Mouse (Mus musculus): ENCODE data around the gene Gng2. TPM values are rescaled to one million over a fixed set of nuclear protein-coding genes. Genes with fewer than 3 reads are reported as not detected.

Gng2 gene
- polyA plus RNA-seq, 1 experiment from 2014 or later: 77.6 TPM

DNA sequence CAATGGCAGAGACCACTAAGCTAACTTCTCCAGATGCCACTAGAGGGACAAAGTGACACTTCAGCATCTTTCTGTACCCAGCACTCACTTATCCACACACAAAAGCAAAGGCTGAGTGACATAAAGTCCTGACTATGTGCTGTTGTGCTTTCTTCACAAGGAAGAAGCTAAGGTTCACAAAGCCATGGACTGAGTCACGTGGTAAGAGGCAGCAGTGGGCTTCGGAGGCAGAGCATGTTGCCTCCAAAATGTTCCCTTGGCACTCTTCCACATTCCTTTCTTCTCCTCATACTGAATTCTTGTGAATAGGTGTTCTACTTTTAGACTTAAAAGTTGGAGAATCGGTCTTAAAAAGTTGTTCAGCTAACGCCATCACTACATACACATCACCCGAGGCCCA is 3.0 kb downstream of the Gng2 start:
- H3K36me3 ChIP-seq: no peaks in the 10 kb centered on the region
- no peak overlapping the region for H3K27ac ChIP-seq
- peak overlapping the region; percentile 51 for H3K4me2 ChIP-seq (replicated peaks)
- ATAC-seq (ENCODE audit: insufficient number of reproducible peaks, insufficient read depth, low FRiP score, low TSS enrichment): no peak
- H3K4me3 ChIP-seq: peak overlapping the region; percentile 35
- no peak overlapping the region for H3K9ac ChIP-seq
- no peaks in the 10 kb centered on the region for H3K9me3 ChIP-seq
- WGBS: 69% methylated on average over 5 of the region's 5 CpGs
- no peaks in the 10 kb centered on the region for H3K27me3 ChIP-seq
- H3K4me1 ChIP-seq: peaks cover 33% of the 10 kb centered on the region

DNA sequence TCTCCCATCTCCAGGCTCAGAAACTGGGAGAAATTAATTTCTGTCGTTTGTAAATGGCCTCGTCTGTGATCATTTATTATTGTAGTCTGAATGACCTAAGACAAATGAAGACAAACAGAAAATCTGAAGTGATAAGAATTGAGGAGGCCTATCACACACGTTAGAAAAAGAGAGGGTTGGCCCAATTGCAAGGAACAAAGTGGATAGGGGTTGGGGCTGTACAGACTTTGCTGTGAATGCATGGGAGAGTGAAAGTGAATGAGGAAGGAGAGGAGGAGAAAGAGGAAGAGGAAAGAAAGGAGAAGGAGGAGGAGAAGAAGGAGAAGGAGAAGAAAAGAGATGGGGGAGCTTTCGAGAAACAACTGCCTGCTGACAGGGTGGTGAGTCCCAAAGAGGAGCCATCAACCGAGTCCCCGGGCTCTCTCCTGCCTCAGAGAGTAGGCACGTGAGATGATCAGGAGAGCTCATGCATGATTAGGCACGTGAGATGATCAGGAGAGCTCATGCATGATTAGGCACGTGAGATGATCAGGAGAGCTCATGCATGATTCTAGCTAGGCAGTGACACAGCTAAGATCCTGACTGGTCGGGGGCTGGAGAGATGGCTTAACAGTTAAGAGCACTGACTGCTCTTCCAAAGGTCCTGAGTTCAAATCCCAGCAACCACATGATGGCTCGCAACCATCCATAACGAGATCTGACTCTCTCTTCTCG is 5.0 kb downstream of the Gng2 start:
- H3K4me2 ChIP-seq (replicated peaks): no peak overlapping the region
- H3K9me3 ChIP-seq: no peaks in the 10 kb centered on the region
- no peak for ATAC-seq (ENCODE audit: insufficient number of reproducible peaks, insufficient read depth, low FRiP score, low TSS enrichment)
- 83% methylated on average over 13 of the region's 13 CpGs for WGBS
- H3K4me3 ChIP-seq: no peak overlapping the region
- no peak overlapping the region for H3K27ac ChIP-seq
- no peaks in the 10 kb centered on the region for H3K36me3 ChIP-seq
- H3K27me3 ChIP-seq: no peaks in the 10 kb centered on the region
- no peak overlapping the region for H3K9ac ChIP-seq
- peaks cover 42% of the 10 kb centered on the region for H3K4me1 ChIP-seq

DNA sequence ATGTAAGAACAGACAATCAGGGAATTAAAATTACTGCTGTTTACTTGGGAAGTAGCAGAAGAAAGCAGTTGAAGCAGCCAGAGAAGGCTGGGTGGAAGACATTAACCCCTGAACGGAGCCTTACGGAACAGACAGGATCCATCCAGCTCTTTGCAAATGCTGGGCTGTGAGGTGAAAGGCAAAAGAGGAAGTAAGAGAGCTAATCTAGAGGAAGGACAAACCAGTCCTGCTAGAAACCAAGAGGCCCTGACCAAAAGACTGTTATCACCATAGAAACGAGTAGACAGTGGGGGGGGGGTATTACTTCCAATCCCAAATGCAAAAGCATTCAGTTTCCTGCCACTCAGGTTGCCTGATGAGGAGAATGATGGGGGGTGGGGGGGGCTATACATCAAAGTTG is 6.6 kb downstream of the Gng2 start:
- Histone ChIP-seq H3K27me3 (no peaks in the 10 kb centered on the region), H3K4me2 (replicated peaks) (no peak overlapping the region), H3K9me3 (no peaks in the 10 kb centered on the region), H3K9ac (no peak overlapping the region), H3K36me3 (no peaks in the 10 kb centered on the region), H3K4me3 (no peak overlapping the region), H3K27ac (no peak overlapping the region), H3K4me1 (peaks cover 40% of the 10 kb centered on the region)
- no peak for ATAC-seq (ENCODE audit: insufficient number of reproducible peaks, insufficient read depth, low FRiP score, low TSS enrichment)
- 56% methylated on average over 3 of the region's 3 CpGs for WGBS

DNA sequence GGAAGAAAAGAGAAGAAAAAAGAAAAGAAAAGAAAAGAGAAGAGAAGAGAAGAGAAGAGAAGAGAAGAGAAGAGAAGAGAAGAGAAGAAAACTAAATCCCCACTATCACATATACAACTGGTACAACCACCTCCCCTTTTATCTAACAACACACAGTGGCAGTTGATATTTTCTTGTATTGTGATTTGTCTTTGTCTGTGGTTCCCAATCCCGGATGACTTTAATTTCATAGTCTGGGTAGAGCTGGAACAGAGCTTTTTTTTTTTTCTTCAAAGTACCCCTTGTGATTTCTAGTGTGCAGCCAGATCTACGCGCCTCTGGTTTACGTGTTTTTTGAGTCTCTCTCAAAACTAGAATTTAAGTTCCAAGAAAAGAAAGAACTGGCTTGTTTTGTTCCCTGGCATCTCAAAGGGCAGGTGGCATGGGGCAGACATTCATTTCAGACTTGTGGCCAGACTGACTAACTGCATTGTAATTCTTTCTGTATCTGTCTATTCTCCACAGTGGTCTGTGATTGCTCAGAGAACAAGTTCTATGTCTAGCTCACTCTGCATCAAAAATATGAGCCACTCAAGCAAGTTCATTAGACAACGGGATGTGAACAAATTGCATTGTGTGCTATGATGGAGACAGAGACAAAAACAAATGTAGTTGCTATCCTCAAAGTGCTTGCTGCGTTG is 7.2 kb downstream of the Gng2 start:
- H3K27me3 ChIP-seq: no peaks in the 10 kb centered on the region
- WGBS: 78% methylated on average over 6 of the region's 6 CpGs
- no peak for ATAC-seq (ENCODE audit: insufficient number of reproducible peaks, insufficient read depth, low FRiP score, low TSS enrichment)
- H3K36me3 ChIP-seq: no peaks in the 10 kb centered on the region
- no peaks in the 10 kb centered on the region for H3K9me3 ChIP-seq
- H3K27ac ChIP-seq: no peak overlapping the region
- no peak overlapping the region for H3K4me3 ChIP-seq
- peaks cover 40% of the 10 kb centered on the region for H3K4me1 ChIP-seq
- no peak overlapping the region for H3K4me2 ChIP-seq (replicated peaks)
- no peak overlapping the region for H3K9ac ChIP-seq

DNA sequence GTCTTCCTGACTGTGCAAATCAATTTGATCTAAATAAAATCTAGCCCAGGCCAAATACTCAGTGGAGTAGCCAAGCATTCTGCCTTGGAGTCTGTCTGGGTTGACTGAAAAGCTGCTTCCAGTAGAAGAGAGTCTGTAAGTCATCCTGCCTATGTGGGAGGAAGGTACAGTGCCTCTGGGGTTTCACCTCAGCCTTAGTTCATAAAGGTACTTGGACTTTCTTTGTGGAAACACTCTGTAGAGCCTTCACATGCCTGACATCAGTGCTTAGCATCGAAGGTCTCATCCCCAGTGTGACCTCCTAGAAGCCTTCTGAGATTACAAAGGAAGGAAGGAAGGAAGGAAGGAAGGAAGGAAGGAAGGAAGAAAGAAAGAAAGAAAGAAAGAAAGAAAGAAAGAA is 7.9 kb downstream of the Gng2 start:
- ATAC-seq (ENCODE audit: insufficient number of reproducible peaks, insufficient read depth, low FRiP score, low TSS enrichment): no peak
- Histone ChIP-seq H3K27me3 (no peaks in the 10 kb centered on the region), H3K9ac (no peak overlapping the region), H3K9me3 (no peaks in the 10 kb centered on the region), H3K4me1 (peaks cover 35% of the 10 kb centered on the region), H3K36me3 (no peaks in the 10 kb centered on the region), H3K27ac (no peak overlapping the region), H3K4me2 (replicated peaks) (no peak overlapping the region), H3K4me3 (no peak overlapping the region)
- 89% methylated on average over 1 of the region's 1 CpGs for WGBS

DNA sequence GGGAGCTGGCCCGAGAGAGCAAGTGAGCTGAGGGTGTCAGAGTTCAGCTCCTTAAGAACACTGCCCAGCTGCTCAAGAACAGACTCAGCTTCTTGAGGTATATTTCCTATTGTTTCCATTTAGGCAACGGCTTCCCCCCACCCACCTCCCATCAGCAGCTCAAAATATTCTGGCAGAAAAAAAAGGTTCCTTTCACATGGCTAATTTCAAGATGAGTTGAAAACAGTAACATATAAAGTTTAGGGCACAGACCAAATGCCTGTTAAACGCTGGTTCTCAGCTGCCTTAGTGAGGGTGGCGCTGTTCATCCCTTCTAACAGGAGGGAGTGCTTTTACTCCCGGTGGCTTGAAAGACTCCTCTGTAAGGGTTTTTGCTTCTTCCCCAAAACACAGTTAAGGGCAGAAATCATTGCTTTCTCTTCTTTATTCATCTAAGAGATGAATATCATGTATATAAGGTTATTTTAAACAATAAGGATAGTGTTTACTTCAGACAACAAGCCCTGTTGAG is 8.4 kb downstream of the Gng2 start:
- no peak overlapping the region for H3K27ac ChIP-seq

DNA sequence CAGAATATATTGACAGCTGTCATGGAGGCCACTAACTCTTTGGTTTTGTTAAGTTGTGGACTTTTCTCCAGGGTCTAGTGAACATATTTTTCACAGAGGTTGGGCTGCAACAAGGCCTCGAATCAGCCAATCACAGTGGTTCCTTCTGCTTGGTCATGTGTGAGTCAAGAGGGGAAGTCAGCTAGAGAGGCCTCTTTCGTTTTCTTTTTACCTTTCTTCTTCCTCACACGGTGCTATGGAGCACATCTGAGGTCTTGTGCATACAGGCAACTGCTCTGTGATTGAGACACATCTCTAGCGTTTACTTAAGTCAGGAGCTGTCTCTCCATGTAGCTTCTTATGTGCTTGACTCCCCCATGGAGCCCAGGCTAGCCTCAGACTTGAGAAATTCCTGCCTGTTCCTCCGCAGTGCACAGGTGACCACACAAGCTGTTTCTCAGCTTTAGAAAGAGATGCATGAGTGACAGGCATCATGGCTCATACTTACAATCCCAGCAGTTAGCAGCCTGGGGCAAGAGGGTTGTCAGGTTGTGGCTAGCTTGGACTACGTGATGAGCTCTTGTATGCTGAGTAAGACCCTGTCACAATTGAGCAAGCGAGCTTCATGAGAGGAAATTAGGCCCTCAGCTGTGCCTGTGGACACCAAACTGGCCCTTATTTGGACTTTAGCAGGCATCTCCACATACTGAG is 9.0 kb downstream of the Gng2 start:
- 79% methylated on average over 7 of the region's 7 CpGs for WGBS

More for the DNA sequence above, 8.4 kb downstream of the Gng2 start:
- Histone ChIP-seq H3K9ac (no peak overlapping the region), H3K4me3 (no peak overlapping the region), H3K4me2 (replicated peaks) (no peak overlapping the region), H3K9me3 (no peaks in the 10 kb centered on the region), H3K27me3 (no peaks in the 10 kb centered on the region), H3K36me3 (no peaks in the 10 kb centered on the region), H3K4me1 (peaks cover 34% of the 10 kb centered on the region)
- ATAC-seq (ENCODE audit: insufficient number of reproducible peaks, insufficient read depth, low FRiP score, low TSS enrichment): no peak
- WGBS: 52% methylated on average over 5 of the region's 5 CpGs

DNA sequence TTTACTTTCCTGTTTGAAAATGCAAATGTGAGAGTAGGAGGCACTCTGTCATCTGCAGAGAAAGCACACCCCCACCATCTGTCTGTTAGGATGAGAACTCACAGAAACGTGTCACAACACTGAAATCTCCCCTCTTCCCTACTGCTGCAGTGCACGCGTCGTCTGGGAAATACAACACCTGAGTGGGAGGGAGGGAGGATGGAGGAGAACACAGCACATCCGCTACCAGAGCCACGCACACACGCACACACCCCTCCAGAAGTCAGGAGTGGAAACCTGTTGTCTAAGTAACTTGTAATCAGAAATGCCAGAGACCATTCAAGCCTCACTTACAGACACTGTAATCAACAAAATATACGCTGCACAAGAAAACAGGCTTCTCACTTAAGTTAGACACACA is 9.9 kb downstream of the Gng2 start:
- ATAC-seq (ENCODE audit: insufficient number of reproducible peaks, insufficient read depth, low FRiP score, low TSS enrichment): no peak
- Histone ChIP-seq H3K9me3 (no peaks in the 10 kb centered on the region), H3K9ac (no peak overlapping the region), H3K4me3 (no peak overlapping the region), H3K27ac (no peak overlapping the region), H3K36me3 (no peaks in the 10 kb centered on the region), H3K27me3 (no peaks in the 10 kb centered on the region), H3K4me1 (peaks cover 39% of the 10 kb centered on the region), H3K4me2 (replicated peaks) (no peak overlapping the region)
- WGBS: 51% methylated on average over 8 of the region's 8 CpGs

More for the DNA sequence above, 9.0 kb downstream of the Gng2 start:
- no peaks in the 10 kb centered on the region for H3K9me3 ChIP-seq
- H3K4me1 ChIP-seq: peaks cover 39% of the 10 kb centered on the region
- no peak for ATAC-seq (ENCODE audit: insufficient number of reproducible peaks, insufficient read depth, low FRiP score, low TSS enrichment)
- no peak overlapping the region for H3K4me2 ChIP-seq (replicated peaks)
- H3K36me3 ChIP-seq: no peaks in the 10 kb centered on the region
- H3K27ac ChIP-seq: no peak overlapping the region
- no peak overlapping the region for H3K9ac ChIP-seq
- no peaks in the 10 kb centered on the region for H3K27me3 ChIP-seq
- no peak overlapping the region for H3K4me3 ChIP-seq

DNA sequence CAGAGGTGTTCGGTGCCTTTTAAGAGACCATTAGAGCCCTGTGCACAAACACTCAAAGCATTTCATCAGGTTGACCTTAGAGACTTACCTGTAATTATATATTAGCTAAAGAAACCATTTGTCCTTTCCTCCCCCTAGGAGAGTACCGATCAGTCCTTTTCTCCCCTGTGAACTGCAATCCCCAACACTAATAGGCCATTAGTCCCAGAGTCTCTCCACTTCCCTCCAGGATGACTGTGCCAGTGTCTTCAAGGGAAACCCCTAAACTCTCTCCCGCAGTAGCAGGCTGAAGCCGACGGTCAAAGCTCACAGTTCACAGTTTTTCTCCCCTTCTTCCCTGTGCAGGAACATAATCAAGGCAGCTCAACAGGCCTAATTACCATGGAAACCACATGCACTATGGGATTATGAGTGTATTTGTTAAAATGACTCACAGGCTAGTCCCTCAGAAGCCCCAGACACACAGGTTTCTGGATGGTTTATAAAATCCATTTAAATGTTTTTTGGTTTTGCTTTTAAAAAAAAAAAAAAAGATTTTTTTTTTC is 13.4 kb downstream of the Gng2 start:
- Histone ChIP-seq H3K27ac (0 out of 2 replicates have a peak overlapping the region, but pooled peaks have one; percentile 7), H3K27me3 (no peaks in the 10 kb centered on the region), H3K4me1 (peaks cover 23% of the 10 kb centered on the region), H3K36me3 (peaks cover under 1% of the 10 kb centered on the region; the same call in 1 of the 2 replicates), H3K4me2 (replicated peaks) (no peak overlapping the region), H3K9me3 (no peaks in the 10 kb centered on the region), H3K9ac (no peak overlapping the region), H3K4me3 (no peak overlapping the region)
- WGBS: 53% methylated on average over 5 of the region's 5 CpGs
- no peak for ATAC-seq (ENCODE audit: insufficient number of reproducible peaks, insufficient read depth, low FRiP score, low TSS enrichment)

DNA sequence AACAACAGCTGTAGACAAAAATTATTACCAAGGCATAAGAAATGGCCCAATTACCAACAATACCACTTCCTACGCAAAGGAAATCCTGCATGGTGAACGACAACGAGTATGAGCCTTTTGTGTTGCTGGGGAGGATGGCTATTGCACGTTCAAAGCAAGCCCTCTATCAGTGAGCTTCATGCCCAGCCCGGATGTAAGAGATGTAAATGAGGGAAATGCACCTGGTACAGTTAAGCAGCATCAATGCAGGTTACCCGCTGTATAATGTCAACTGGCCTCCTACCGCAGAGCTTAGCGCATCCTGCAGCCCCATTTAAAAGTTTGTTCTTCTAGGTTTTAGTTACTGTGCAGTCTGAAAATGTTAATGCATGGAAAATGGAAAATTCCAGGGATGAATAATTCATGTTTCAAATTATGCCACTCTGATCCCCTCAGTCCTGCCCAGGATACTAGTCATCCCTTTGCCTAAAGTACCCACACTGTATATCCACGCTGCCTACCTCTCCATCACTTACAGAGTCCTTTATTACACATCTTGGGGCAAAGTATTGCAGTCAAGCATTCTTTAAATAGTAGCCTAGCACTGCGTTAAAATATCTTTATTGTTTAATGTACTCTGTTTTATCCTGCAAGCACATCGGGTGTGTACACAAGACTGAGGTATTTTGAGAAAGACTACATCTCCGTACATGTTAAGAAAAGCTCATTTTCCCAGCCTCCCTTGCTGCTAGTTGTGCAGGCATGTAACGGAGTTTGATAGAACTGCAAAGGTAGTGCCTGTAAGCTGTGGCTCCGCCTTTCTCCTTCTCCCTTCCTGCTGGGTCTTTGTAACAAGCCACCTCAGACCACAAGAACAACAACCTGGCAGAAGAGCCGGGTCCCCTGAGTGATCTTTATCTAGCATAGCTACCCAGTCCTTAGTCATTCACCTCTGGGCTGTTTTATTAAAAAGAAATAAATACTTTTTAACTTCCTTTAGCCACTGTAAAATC is 15.2 kb downstream of the Gng2 start:
- Histone ChIP-seq H3K27ac (no peak overlapping the region), H3K4me1 (peaks cover 10% of the 10 kb centered on the region), H3K27me3 (no peaks in the 10 kb centered on the region), H3K4me3 (no peak overlapping the region), H3K9me3 (no peaks in the 10 kb centered on the region), H3K36me3 (peaks cover 4% of the 10 kb centered on the region; the same call in 1 of the 2 replicates), H3K4me2 (replicated peaks) (no peak overlapping the region), H3K9ac (no peak overlapping the region)
- WGBS: 72% methylated on average over 15 of the region's 15 CpGs
- no peak for ATAC-seq (ENCODE audit: insufficient number of reproducible peaks, insufficient read depth, low FRiP score, low TSS enrichment)

DNA sequence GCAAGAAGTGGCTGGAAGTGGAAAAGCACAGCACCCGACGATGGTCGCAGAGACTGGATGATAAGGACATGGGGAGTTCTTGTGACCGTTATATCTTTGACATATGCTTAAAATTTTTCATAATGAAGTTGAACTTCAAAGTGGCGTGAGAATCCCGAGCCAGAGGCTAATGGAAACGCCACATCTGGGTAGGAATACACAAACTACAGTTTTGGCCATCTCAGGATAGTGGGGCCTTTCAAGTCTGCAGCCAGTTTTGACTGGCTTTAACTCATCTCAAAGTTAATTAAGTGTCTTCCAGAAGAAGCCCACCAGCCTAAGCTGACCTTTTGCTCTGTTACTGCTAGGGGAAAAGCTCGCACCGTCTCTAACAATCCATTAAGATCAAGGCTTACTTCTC is 17.6 kb downstream of the Gng2 start:
- 75% methylated on average over 9 of the region's 9 CpGs for WGBS
- no peak overlapping the region for H3K4me2 ChIP-seq (replicated peaks)
- no peak for ATAC-seq (ENCODE audit: insufficient number of reproducible peaks, insufficient read depth, low FRiP score, low TSS enrichment)
- H3K27me3 ChIP-seq: no peaks in the 10 kb centered on the region
- no peak overlapping the region for H3K27ac ChIP-seq
- no peak overlapping the region for H3K4me3 ChIP-seq
- no peak overlapping the region for H3K9ac ChIP-seq
- H3K4me1 ChIP-seq: peaks cover 10% of the 10 kb centered on the region; the same call in 1 of the 2 replicates
- H3K9me3 ChIP-seq: no peaks in the 10 kb centered on the region
- peaks cover 4% of the 10 kb centered on the region; the same call in 1 of the 2 replicates for H3K36me3 ChIP-seq
